19 mouse cellular contexts compared by ENCODE assay signal in the genomic region with DNA sequence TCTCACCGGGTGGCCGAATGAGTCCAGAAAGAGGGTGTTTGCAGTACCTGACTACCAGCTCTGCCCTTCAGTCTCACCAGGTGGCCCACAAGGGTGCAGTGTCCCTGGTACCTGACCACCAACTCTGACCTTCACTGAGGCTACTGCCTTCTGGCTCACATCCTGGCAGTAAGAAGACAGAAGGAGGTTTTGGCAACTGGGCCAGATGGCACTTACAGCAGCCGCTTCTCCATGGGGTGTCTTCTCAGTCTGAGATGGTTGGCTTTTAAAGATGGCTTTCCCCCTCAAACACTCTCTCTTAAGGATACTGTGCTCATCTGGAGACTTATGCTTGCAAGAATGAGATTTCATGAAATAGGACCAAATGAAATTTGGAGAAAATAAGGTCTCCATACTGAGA. TPM values are rescaled to one million over a fixed set of nuclear protein-coding genes. Genes with fewer than 3 reads are reported as not detected.
"Had no signal": no experiment of that assay in that cellular context is flagged by ENCODE, and none has a peak within 500 bp of the region (broad histone marks: within the 10 kb centered on the region; RNA-seq: fewer than 3 reads in every experiment).

No protein-coding gene starts in this region.

- H3K9ac ChIP-seq: liver, embryonic 15.5 days; lung, embryonic 14.5 days; midbrain, embryonic 12.5 days; neural tube, embryonic 12.5 days had no signal

- H3K4me2 ChIP-seq: liver, embryonic 11.5 days; liver, embryonic 15.5 days; lung, embryonic 14.5 days; midbrain, embryonic 12.5 days; neural tube, embryonic 12.5 days had no signal

- H3K9me3 ChIP-seq: liver, embryonic 15.5 days; midbrain, embryonic 12.5 days; neural tube, embryonic 12.5 days had no signal

- H3K27ac ChIP-seq: kidney, postnatal 0 days; liver, embryonic 15.5 days; midbrain, embryonic 12.5 days; neural tube, embryonic 12.5 days; stomach, postnatal 0 days had no signal

- H3K4me3 ChIP-seq: liver, embryonic 15.5 days; midbrain, embryonic 12.5 days; neural tube, embryonic 12.5 days had no signal

- H3K36me3 ChIP-seq: liver, embryonic 15.5 days; midbrain, embryonic 12.5 days; neural tube, embryonic 12.5 days had no signal

- DNase-seq: kidney, adult 11 months; kidney, adult 9 months; kidney, postnatal 36 days; layer of hippocampus, adult 9-11 months; layer of hippocampus, postnatal 36 days; lung, postnatal 10 days; lung, postnatal 4 days had no signal

RNA-seq across cellular contexts. Expression of gene Shisal2a, which starts 3.7 kb away (rescaled TPM):
- total RNA-seq: layer of hippocampus, adult 18-20 months; layer of hippocampus, postnatal 36 days; left cerebral cortex, adult 8-10 months; left cerebral cortex, postnatal 36 days; megakaryocyte, adult 5-6 weeks; neutrophil, adult 5-6 weeks had no signal
